Mouse (Mus musculus) testis, adult 2 months (tissue): ENCODE results near the gene Hmcn1. TPM values are rescaled to one million over a fixed set of nuclear protein-coding genes. Genes with fewer than 3 reads are reported as not detected.

Source experiments
- H3K27ac ChIP-seq: fragments of 200-500 bp; 2 replicates; pipeline ENCODE4 v1.5.1; 2012; ENCODE audit warnings: low read depth, low read length; ENCODE audit not compliant: control insufficient read depth, insufficient read depth
- H3K27me3 ChIP-seq: fragments of 200-500 bp; 2 replicates; pipeline ENCODE4 v1.6.1; 2012; ENCODE audit warnings: mild to moderate bottlenecking, low read length, moderate library complexity; ENCODE audit not compliant: control insufficient read depth, insufficient read depth
- H3K36me3 ChIP-seq: fragments of 200-500 bp; 2 replicates; pipeline ENCODE4 v1.6.1; 2012; ENCODE audit warnings: mild to moderate bottlenecking, low read length; ENCODE audit not compliant: control insufficient read depth, insufficient read depth
- H3K4me1 ChIP-seq: fragments of 200-500 bp; 2 replicates; pipeline ENCODE4 v1.6.1; 2012; ENCODE audit warnings: low read length; ENCODE audit not compliant: control insufficient read depth, insufficient read depth
- H3K4me3 ChIP-seq: fragments of 200-500 bp; 2 replicates; pipeline ENCODE4 v1.5.1; 2012; ENCODE audit warnings: low read depth, mild to moderate bottlenecking, low read length, moderate library complexity, mixed read lengths; ENCODE audit not compliant: control insufficient read depth
- CTCF ChIP-seq: fragments of 200-500 bp; IDR thresholded peaks from 2 replicates; pipeline ENCODE4 v1.5.1; 2012; ENCODE audit warnings: low read depth, mild to moderate bottlenecking, inconsistent platforms, low read length, moderate library complexity; ENCODE audit not compliant: control insufficient read depth, insufficient read depth, insufficient replicate concordance
- POLR2A ChIP-seq: fragments of 200-500 bp; IDR thresholded peaks from 2 replicates; pipeline ENCODE4 v1.6.1; 2012; ENCODE audit warnings: low read depth, mild to moderate bottlenecking, inconsistent platforms, low read length, moderate library complexity; ENCODE audit not compliant: control insufficient read depth
- polyA plus RNA-seq: library from polyadenylated mRNA; depleted of rRNA; stranded (reverse); fragments of >200 nt; gene quantifications from 2 replicates; pipeline ENCODE4 v1.2.3, GENCODE M21; 2012

The Hmcn1 gene
- polyA plus RNA-seq, 1 experiment, result 1.8 TPM

GRCm38 (mm10) chr1:150584477-150584876 is 408.8 kb downstream of the Hmcn1 start:
- no peaks in the 10 kb centered on the region; the same call in 1 of the 2 replicates for H3K4me1 ChIP-seq
- H3K36me3 ChIP-seq, result no peaks in the 10 kb centered on the region
- TF ChIP-seq POLR2A, result no peak
- no peak for TF ChIP-seq CTCF
- H3K4me3 ChIP-seq, result no peak overlapping the region
- H3K27ac ChIP-seq, result no peak overlapping the region
- no peaks in the 10 kb centered on the region for H3K27me3 ChIP-seq

- H3K36me3 ChIP-seq, result no peaks in the 10 kb centered on the region
- no peaks in the 10 kb centered on the region for H3K27me3 ChIP-seq
- no peak overlapping the region for H3K27ac ChIP-seq
- H3K4me1 ChIP-seq, result no peaks in the 10 kb centered on the region; the same call in 1 of the 2 replicates
- H3K4me3 ChIP-seq, result no peak overlapping the region
- TF ChIP-seq POLR2A (no peak), CTCF (no peak)
Measured at GRCm38 (mm10) chr1:150583734-150584133, 409.5 kb downstream of the Hmcn1 start.

GRCm38 (mm10) chr1:150580561-150580960 is 412.7 kb downstream of the Hmcn1 start:
- no peak overlapping the region for H3K4me3 ChIP-seq
- no peaks in the 10 kb centered on the region for H3K36me3 ChIP-seq
- no peaks in the 10 kb centered on the region; the same call in 1 of the 2 replicates for H3K4me1 ChIP-seq
- no peak overlapping the region for H3K27ac ChIP-seq
- H3K27me3 ChIP-seq, result no peaks in the 10 kb centered on the region
- TF ChIP-seq CTCF, result no peak
- no peak for TF ChIP-seq POLR2A

GRCm38 (mm10) chr1:150573407-150573806 is 419.8 kb downstream of the Hmcn1 start:
- no peak for TF ChIP-seq POLR2A
- TF ChIP-seq CTCF, result no peak
- H3K4me1 ChIP-seq, result no peaks in the 10 kb centered on the region

GRCm38 (mm10) chr1:150570562-150571156 is 422.6 kb downstream of the Hmcn1 start:
- no peaks in the 10 kb centered on the region for H3K4me1 ChIP-seq
- TF ChIP-seq CTCF (no peak), POLR2A (no peak)
- no peak overlapping the region for H3K4me3 ChIP-seq
- no peaks in the 10 kb centered on the region for H3K27me3 ChIP-seq
- no peak overlapping the region for H3K27ac ChIP-seq
- H3K36me3 ChIP-seq, result no peaks in the 10 kb centered on the region

More at GRCm38 (mm10) chr1:150573407-150573806, 419.8 kb downstream of the Hmcn1 start:
- H3K27me3 ChIP-seq, result no peaks in the 10 kb centered on the region
- no peaks in the 10 kb centered on the region for H3K36me3 ChIP-seq
- no peak overlapping the region for H3K27ac ChIP-seq
- H3K4me3 ChIP-seq, result no peak overlapping the region

GRCm38 (mm10) chr1:150569820-150570543 is 423.3 kb downstream of the Hmcn1 start:
- Histone ChIP-seq H3K4me3 (no peak overlapping the region), H3K36me3 (no peaks in the 10 kb centered on the region), H3K4me1 (no peaks in the 10 kb centered on the region), H3K27ac (no peak overlapping the region), H3K27me3 (no peaks in the 10 kb centered on the region)
- TF ChIP-seq POLR2A (no peak), CTCF (no peak)

- Histone ChIP-seq H3K27ac (no peak overlapping the region), H3K4me3 (no peak overlapping the region), H3K4me1 (no peaks in the 10 kb centered on the region), H3K36me3 (no peaks in the 10 kb centered on the region), H3K27me3 (no peaks in the 10 kb centered on the region)
- TF ChIP-seq CTCF, result no peak
Measured at GRCm38 (mm10) chr1:150566287-150566686, 426.9 kb downstream of the Hmcn1 start.
